Mouse (Mus musculus) midbrain, embryonic 15.5 days (tissue): ENCODE results near the gene Mapre1. TPM values are rescaled to one million over a fixed set of nuclear protein-coding genes. Genes with fewer than 3 reads are reported as not detected.
"Not testable (repeated sequence)": the region's sequence is repeated elsewhere in the genome, so short reads cannot be mapped to it uniquely, and the experiment has no call there.

ENCODE experiments used
- ATAC-seq: fragments of 200-750 bp; cut with Nextera tagmentation; replicated peaks from 2 replicates; pipeline ENCODE4 v1.8.0; 2017; ENCODE audit warnings: moderate TSS enrichment
- H3K27ac ChIP-seq: fragments of 300-500 bp; sonication (generic); 2 replicates; pipeline ENCODE4 v1.5.1; 2015; ENCODE audit warnings: mild to moderate bottlenecking, inconsistent platforms
- H3K27me3 ChIP-seq: fragments of 300-500 bp; sonication (generic); replicated peaks from 2 replicates; pipeline ENCODE4 v1.6.1; 2015; ENCODE audit warnings: inconsistent platforms
- H3K36me3 ChIP-seq: fragments of 300-500 bp; sonication (generic); replicated peaks from 2 replicates; pipeline ENCODE4 v1.6.1; 2015; ENCODE audit warnings: inconsistent platforms
- H3K4me1 ChIP-seq: fragments of 300-500 bp; sonication (generic); 2 replicates; pipeline ENCODE4 v1.6.1; 2015; ENCODE audit warnings: inconsistent platforms
- H3K4me2 ChIP-seq: fragments of 300-500 bp; sonication (generic); 2 replicates; pipeline ENCODE4 v1.6.1; 2015; ENCODE audit warnings: inconsistent platforms, mild to moderate bottlenecking, moderate library complexity
- H3K4me3 ChIP-seq: fragments of 300-500 bp; sonication (generic); 2 replicates; pipeline ENCODE4 v1.5.1; 2015; ENCODE audit warnings: mild to moderate bottlenecking, inconsistent platforms
- H3K9ac ChIP-seq: fragments of 300-500 bp; sonication (generic); 2 replicates; pipeline ENCODE4 v1.6.1; 2015; ENCODE audit warnings: mild to moderate bottlenecking, inconsistent platforms
- H3K9me3 ChIP-seq: fragments of 300-500 bp; sonication (generic); 2 replicates; pipeline ENCODE4 v1.6.1; 2016; ENCODE audit warnings: inconsistent platforms
- WGBS: fragments of 180-500 bp; shearing (Covaris S2); methylation state at CpG from one replicate; pipeline ENCODE4 v1.1.7; 2015; ENCODE audit warnings: mixed read lengths; 5-methylcytosine and 5-hydroxymethylcytosine counted together
- polyA plus RNA-seq: library from polyadenylated mRNA; unstranded; fragments of >200 nt; fragmentation: Nextera tagmentation; extraction: Ambion mirVana; gene quantifications from 2 replicates; pipeline ENCODE4 v1.2.1, GENCODE M21; 2015

The Mapre1 gene
- polyA plus RNA-seq, 1 experiment from 2014 or later, result 370 TPM

- no peak for ATAC-seq
- Histone ChIP-seq H3K9ac (no peak overlapping the region), H3K27ac (no peak overlapping the region), H3K9me3 (no peaks in the 10 kb centered on the region), H3K4me2 (no peak overlapping the region), H3K4me3 (no peak overlapping the region), H3K36me3 (no peaks in the 10 kb centered on the region), H3K4me1 (peaks cover 6% of the 10 kb centered on the region), H3K27me3 (no peaks in the 10 kb centered on the region)
- WGBS, result 85% methylated on average over 4 of the region's 4 CpGs
Measured at GRCm38 (mm10) chr2:153781181-153781580, 40.1 kb downstream of the Mapre1 start.

- H3K4me3 ChIP-seq, result no peak overlapping the region
- H3K27me3 ChIP-seq, result no peaks in the 10 kb centered on the region
- H3K9ac ChIP-seq, result no peak overlapping the region
- ATAC-seq, result no peak
- 87% methylated on average over 2 of the region's 2 CpGs for WGBS
- H3K4me2 ChIP-seq, result no peak overlapping the region
- H3K4me1 ChIP-seq, result no peaks in the 10 kb centered on the region
- no peaks in the 10 kb centered on the region for H3K9me3 ChIP-seq
- H3K36me3 ChIP-seq, result no peaks in the 10 kb centered on the region
- no peak overlapping the region for H3K27ac ChIP-seq
Measured at GRCm38 (mm10) chr2:153784668-153785067, 43.6 kb downstream of the Mapre1 start.

- Histone ChIP-seq H3K4me1 (no peaks in the 10 kb centered on the region), H3K27ac (no peak overlapping the region), H3K4me2 (no peak overlapping the region), H3K27me3 (no peaks in the 10 kb centered on the region), H3K9ac (no peak overlapping the region), H3K4me3 (no peak overlapping the region), H3K9me3 (no peaks in the 10 kb centered on the region), H3K36me3 (no peaks in the 10 kb centered on the region)
- ATAC-seq, result no peak
Measured at GRCm38 (mm10) chr2:153793366-153793765, 52.3 kb downstream of the Mapre1 start.

GRCm38 (mm10) chr2:153795090-153795489 is 54.0 kb downstream of the Mapre1 start:
- no peak overlapping the region for H3K4me3 ChIP-seq
- ATAC-seq, result no peak
- no peaks in the 10 kb centered on the region for H3K36me3 ChIP-seq
- H3K27ac ChIP-seq, result no peak overlapping the region
- no peak overlapping the region for H3K9ac ChIP-seq
- no peak overlapping the region for H3K4me2 ChIP-seq
- WGBS, result 65% methylated on average over 5 of the region's 5 CpGs
- no peaks in the 10 kb centered on the region for H3K4me1 ChIP-seq
- no peaks in the 10 kb centered on the region for H3K27me3 ChIP-seq
- H3K9me3 ChIP-seq, result no peaks in the 10 kb centered on the region

GRCm38 (mm10) chr2:153807464-153807863 is 66.4 kb downstream of the Mapre1 start:
- not testable (repeated sequence) for ATAC-seq, H3K4me1 ChIP-seq, H3K27ac ChIP-seq, H3K9ac ChIP-seq, H3K4me2 ChIP-seq, H3K36me3 ChIP-seq, H3K9me3 ChIP-seq, H3K27me3 ChIP-seq, H3K4me3 ChIP-seq

- no peak overlapping the region for H3K4me2 ChIP-seq
- no peaks in the 10 kb centered on the region for H3K9me3 ChIP-seq
- 68% methylated on average over 8 of the region's 8 CpGs for WGBS
- H3K4me3 ChIP-seq, result no peak overlapping the region
- no peaks in the 10 kb centered on the region for H3K36me3 ChIP-seq
- no peaks in the 10 kb centered on the region for H3K4me1 ChIP-seq
- H3K27ac ChIP-seq, result no peak overlapping the region
- H3K27me3 ChIP-seq, result no peaks in the 10 kb centered on the region
- H3K9ac ChIP-seq, result no peak overlapping the region
- ATAC-seq, result no peak
Measured at GRCm38 (mm10) chr2:153808146-153808545, 67.1 kb downstream of the Mapre1 start.

GRCm38 (mm10) chr2:153808841-153809240 is 67.8 kb downstream of the Mapre1 start:
- no peaks in the 10 kb centered on the region for H3K9me3 ChIP-seq
- H3K27ac ChIP-seq, result no peak overlapping the region
- H3K27me3 ChIP-seq, result no peaks in the 10 kb centered on the region
- no peak overlapping the region for H3K4me2 ChIP-seq
- H3K4me1 ChIP-seq, result no peaks in the 10 kb centered on the region
- H3K9ac ChIP-seq, result no peak overlapping the region
- no peak for ATAC-seq
- no peak overlapping the region for H3K4me3 ChIP-seq
- 85% methylated on average over 6 of the region's 6 CpGs for WGBS
- no peaks in the 10 kb centered on the region for H3K36me3 ChIP-seq

GRCm38 (mm10) chr2:153809921-153810320 is 68.8 kb downstream of the Mapre1 start:
- Histone ChIP-seq H3K36me3 (no peaks in the 10 kb centered on the region), H3K27me3 (no peaks in the 10 kb centered on the region), H3K9me3 (no peaks in the 10 kb centered on the region), H3K4me2 (no peak overlapping the region), H3K4me3 (no peak overlapping the region), H3K9ac (no peak overlapping the region), H3K4me1 (no peaks in the 10 kb centered on the region), H3K27ac (no peak overlapping the region)
- no peak for ATAC-seq
- 81% methylated on average over 3 of the region's 3 CpGs for WGBS

GRCm38 (mm10) chr2:153822005-153822543 is 81.0 kb downstream of the Mapre1 start:
- 93% methylated on average over 2 of the region's 2 CpGs for WGBS
- H3K9me3 ChIP-seq, result no peaks in the 10 kb centered on the region
- H3K36me3 ChIP-seq, result no peaks in the 10 kb centered on the region
- no peak overlapping the region for H3K27ac ChIP-seq
- H3K4me2 ChIP-seq, result no peak overlapping the region
- ATAC-seq, result no peak
- no peak overlapping the region for H3K4me3 ChIP-seq
- H3K9ac ChIP-seq, result no peak overlapping the region
- no peaks in the 10 kb centered on the region for H3K4me1 ChIP-seq
- H3K27me3 ChIP-seq, result no peaks in the 10 kb centered on the region

Other genes with a start within 250 kb of the Mapre1 start
- not detected in 2 replicates for gene 4930404H24Rik, start 248.5 kb upstream of the Mapre1 start, polyA plus RNA-seq
- 50.8 and 54.6 TPM in 2 replicates for gene Nol4l, start 211.3 kb upstream of the Mapre1 start, polyA plus RNA-seq
- 94.9 and 98.5 TPM in 2 replicates for gene Commd7, start 108.5 kb upstream of the Mapre1 start, polyA plus RNA-seq
- 4.3 and 4.4 TPM in 2 replicates for gene Dnmt3b, start 91.8 kb upstream of the Mapre1 start, polyA plus RNA-seq
- gene Dnmt3c, start 44.6 kb upstream of the Mapre1 start, polyA plus RNA-seq, result 0.13 TPM in 1 of 2 replicates, not detected in the other
- 0.04 TPM in 2 replicates for gene Efcab8, start 38.7 kb downstream of the Mapre1 start, polyA plus RNA-seq
- gene Sun5, start 129.8 kb downstream of the Mapre1 start, polyA plus RNA-seq, result not detected in 2 replicates
- gene Bpifb2, start 133.8 kb downstream of the Mapre1 start, polyA plus RNA-seq, result not detected in 2 replicates
- gene Bpifb6, start 159.1 kb downstream of the Mapre1 start, polyA plus RNA-seq, result not detected in 2 replicates
- not detected in 2 replicates for gene Bpifb3, start 177.0 kb downstream of the Mapre1 start, polyA plus RNA-seq
- gene Bpifb4, start 196.9 kb downstream of the Mapre1 start, polyA plus RNA-seq, result not detected in 2 replicates
- gene Bpifa6, start 233.7 kb downstream of the Mapre1 start, polyA plus RNA-seq, result not detected in 2 replicates